Mouse (Mus musculus) MEL (cell line): ENCODE results near the gene Helz. TPM values are rescaled to one million over a fixed set of nuclear protein-coding genes. Genes with fewer than 3 reads are reported as not detected.

Experiments used
- DNase-seq: peaks from one replicate; pipeline ENCODE4 v3.0.0; 2011; ENCODE audit warnings: low read depth, low spot score
- H3K27ac ChIP-seq: 2 replicates; pipeline ENCODE4 v1.5.1; 2012; ENCODE audit warnings: low read depth, mild to moderate bottlenecking, control low read depth, low read length, moderate library complexity; ENCODE audit not compliant: control insufficient read depth
- H3K27me3 ChIP-seq, 2 experiments: fragments of 150-350 bp in 1 of 2; sonication (generic) in 1 of 2; 2 replicates each; pipeline ENCODE4 v1.6.1; 2012; ENCODE audit warnings: low read length in 2 of 2, mild to moderate bottlenecking in 2 of 2, improper control_type of control experiment in 1 of 2, moderate library complexity in 1 of 2; ENCODE audit not compliant: insufficient read depth in 2 of 2, control insufficient read depth in 1 of 2
- H3K36me3 ChIP-seq, 2 experiments: 2 replicates each; pipeline ENCODE4 v1.6.1; 2012 to 2014; ENCODE audit warnings: low read length in 2 of 2, improper control_type of control experiment in 1 of 2, inconsistent platforms in 1 of 2, mild to moderate bottlenecking in 1 of 2; ENCODE audit not compliant: insufficient read depth in 2 of 2, control insufficient read depth in 1 of 2
- H3K4me1 ChIP-seq, 2 experiments: fragments of 150-350 bp in 1 of 2; sonication (generic) in 1 of 2; 2 replicates each; pipeline ENCODE4 v1.6.1; 2012; ENCODE audit warnings: low read length in 2 of 2, improper control_type of control experiment in 1 of 2, mild to moderate bottlenecking in 1 of 2; ENCODE audit not compliant: insufficient read depth in 2 of 2, control insufficient read depth in 1 of 2
- H3K4me3 ChIP-seq, 2 experiments: fragments of 150-350 bp in 1 of 2; sonication (generic) in 1 of 2; 2 replicates each; pipeline ENCODE4 v1.5.1; 2012; ENCODE audit warnings: low read depth in 2 of 2, low read length in 2 of 2, mild to moderate bottlenecking in 2 of 2, moderate library complexity in 2 of 2, control low read depth in 1 of 2, improper control_type of control experiment in 1 of 2; ENCODE audit not compliant: control insufficient read depth in 1 of 2, insufficient read depth in 1 of 2
- H3K79me2 ChIP-seq: 2 replicates; pipeline ENCODE4 v1.6.1; 2012; ENCODE audit warnings: mild to moderate bottlenecking, low read length, moderate library complexity; ENCODE audit not compliant: control insufficient read depth, poor library complexity, insufficient read depth
- H3K9ac ChIP-seq: 2 replicates; pipeline ENCODE4 v1.6.1; 2012; ENCODE audit warnings: low read depth, mild to moderate bottlenecking, control low read depth, low read length, moderate library complexity; ENCODE audit not compliant: control insufficient read depth, poor library complexity, severe bottlenecking
- H3K9me3 ChIP-seq: fragments of 150-350 bp; sonication (generic); replicated peaks from 2 replicates; pipeline ENCODE4 v1.6.1; 2012; ENCODE audit warnings: mild to moderate bottlenecking, low read length, improper control_type of control experiment, moderate library complexity; ENCODE audit not compliant: insufficient read depth
- BHLHE40 ChIP-seq: IDR thresholded peaks from 2 replicates; pipeline ENCODE4 v1.6.1; 2012; ENCODE audit warnings: low read depth, mild to moderate bottlenecking, inconsistent platforms, low read length, improper control_type of control experiment, borderline replicate concordance
- CHD1 ChIP-seq: IDR thresholded peaks from 2 replicates; pipeline ENCODE4 v1.6.1; 2012; ENCODE audit warnings: low read depth, mild to moderate bottlenecking, inconsistent platforms, low read length, improper control_type of control experiment
- CHD2 ChIP-seq: IDR thresholded peaks from 2 replicates; pipeline ENCODE4 v1.6.1; 2011; ENCODE audit warnings: low read length, improper control_type of control experiment
- CTCF ChIP-seq, 3 experiments: IDR thresholded peaks in 2 of 3; conservative IDR thresholded peaks in 1 of 3; 2 replicates each; pipeline ENCODE4 v1.5.1; 2011 to 2012; ENCODE audit warnings: low read length in 3 of 3, low read depth in 2 of 3, mild to moderate bottlenecking in 2 of 3, improper control_type of control experiment in 1 of 3, inconsistent platforms in 1 of 3, mixed read lengths in 1 of 3, moderate library complexity in 1 of 3; ENCODE audit not compliant: control insufficient read depth in 1 of 3, insufficient read depth in 1 of 3, poor library complexity in 1 of 3, severe bottlenecking in 1 of 3
- E2F4 ChIP-seq: IDR thresholded peaks from 2 replicates; pipeline ENCODE4 v1.6.1; 2011; ENCODE audit warnings: low read depth, low read length, improper control_type of control experiment, borderline replicate concordance
- ELF1 ChIP-seq: IDR thresholded peaks from 2 replicates; pipeline ENCODE4 v1.6.1; 2014; ENCODE audit warnings: low read depth, mild to moderate bottlenecking, inconsistent platforms, low read length, improper control_type of control experiment, moderate library complexity
- EP300 ChIP-seq, 2 experiments: IDR thresholded peaks; 2 replicates each; pipeline ENCODE4 v1.6.1; 2011; ENCODE audit warnings: improper control_type of control experiment in 2 of 2, low read length in 2 of 2, low read depth in 1 of 2, mild to moderate bottlenecking in 1 of 2
- ETS1 ChIP-seq: IDR thresholded peaks from 2 replicates; pipeline ENCODE4 v1.6.1; 2012; ENCODE audit warnings: low read depth, mild to moderate bottlenecking, inconsistent platforms, low read length, improper control_type of control experiment, moderate library complexity
- GABPA ChIP-seq: IDR thresholded peaks from 2 replicates; pipeline ENCODE4 v1.6.1; 2012; ENCODE audit warnings: low read depth, mild to moderate bottlenecking, inconsistent platforms, low read length, improper control_type of control experiment, moderate library complexity
- GATA1 ChIP-seq: IDR thresholded peaks from 2 replicates; pipeline ENCODE4 v1.6.1; 2011; ENCODE audit warnings: low read depth, low read length, improper control_type of control experiment
- JUND ChIP-seq: IDR thresholded peaks from 2 replicates; pipeline ENCODE4 v1.6.1; 2011; ENCODE audit warnings: low read depth, mild to moderate bottlenecking, improper control_type of control experiment, low read length
- MAFK ChIP-seq: IDR thresholded peaks from 2 replicates; pipeline ENCODE4 v1.6.1; 2011; ENCODE audit warnings: low read depth, mild to moderate bottlenecking, low read length, improper control_type of control experiment, borderline replicate concordance
- MAX ChIP-seq: IDR thresholded peaks from 2 replicates; pipeline ENCODE4 v1.6.1; 2011; ENCODE audit warnings: low read length, improper control_type of control experiment
- MAZ ChIP-seq: IDR thresholded peaks from 2 replicates; pipeline ENCODE4 v1.6.1; 2012; ENCODE audit warnings: low read depth, mild to moderate bottlenecking, inconsistent platforms, low read length, improper control_type of control experiment
- MXI1 ChIP-seq: IDR thresholded peaks from 2 replicates; pipeline ENCODE4 v1.6.1; 2011; ENCODE audit warnings: mild to moderate bottlenecking, low read depth, low read length, improper control_type of control experiment
- MYC ChIP-seq: IDR thresholded peaks from 2 replicates; pipeline ENCODE4 v1.6.1; 2011; ENCODE audit warnings: low read depth, mild to moderate bottlenecking, low read length, improper control_type of control experiment, moderate library complexity
- NELFE ChIP-seq: IDR thresholded peaks from 2 replicates; pipeline ENCODE4 v1.6.1; 2011; ENCODE audit warnings: low read depth, low read length, improper control_type of control experiment
- POLR2A ChIP-seq, 2 experiments: IDR thresholded peaks; 2 replicates each; pipeline ENCODE4 v1.6.1; 2011 to 2012; ENCODE audit warnings: low read length in 2 of 2, mild to moderate bottlenecking in 2 of 2, control low read depth in 1 of 2, improper control_type of control experiment in 1 of 2, low read depth in 1 of 2, moderate library complexity in 1 of 2; ENCODE audit not compliant: control insufficient read depth in 1 of 2, insufficient read depth in 1 of 2, poor library complexity in 1 of 2
- POLR2AphosphoS5 ChIP-seq: IDR thresholded peaks from 2 replicates; pipeline ENCODE4 v1.6.1; 2012; ENCODE audit warnings: low read depth, borderline replicate concordance, mild to moderate bottlenecking, inconsistent platforms, low read length, moderate library complexity, mixed read lengths
- SIN3A ChIP-seq: IDR thresholded peaks from 2 replicates; pipeline ENCODE4 v1.6.1; 2012; ENCODE audit warnings: low read length, improper control_type of control experiment, inconsistent platforms
- TAL1 ChIP-seq: IDR thresholded peaks from 2 replicates; pipeline ENCODE4 v1.6.1; 2012; ENCODE audit warnings: mild to moderate bottlenecking, inconsistent platforms, low read length, moderate library complexity, mixed read lengths
- TBP ChIP-seq: IDR thresholded peaks from 2 replicates; pipeline ENCODE4 v1.8.0; 2011; ENCODE audit warnings: low read depth, low read length, improper control_type of control experiment
- USF1 ChIP-seq: IDR thresholded peaks from 2 replicates; pipeline ENCODE4 v1.6.1; 2014; ENCODE audit warnings: low read depth, mild to moderate bottlenecking, inconsistent platforms, low read length, improper control_type of control experiment, moderate library complexity
- USF2 ChIP-seq, 2 experiments: IDR thresholded peaks; 2 replicates each; pipeline ENCODE4 v1.6.1; 2011 to 2012; ENCODE audit warnings: improper control_type of control experiment in 2 of 2, low read length in 2 of 2, borderline replicate concordance in 1 of 2, inconsistent platforms in 1 of 2, low read depth in 1 of 2, mild to moderate bottlenecking in 1 of 2; ENCODE audit not compliant: insufficient read depth in 1 of 2
- ZC3H11A ChIP-seq: IDR thresholded peaks from 2 replicates; pipeline ENCODE4 v1.6.1; 2012; ENCODE audit warnings: low read depth, mild to moderate bottlenecking, inconsistent platforms, low read length, improper control_type of control experiment
- ZMIZ1 ChIP-seq: IDR thresholded peaks from 2 replicates; pipeline ENCODE4 v1.6.1; 2012; ENCODE audit warnings: low read depth, mild to moderate bottlenecking, inconsistent platforms, low read length, improper control_type of control experiment, moderate library complexity
- ZNF384 ChIP-seq: IDR thresholded peaks from 2 replicates; pipeline ENCODE4 v1.6.1; 2012; ENCODE audit warnings: low read depth, mild to moderate bottlenecking, inconsistent platforms, low read length, improper control_type of control experiment
- polyA plus RNA-seq, 2 experiments: library from polyadenylated mRNA; stranded (reverse) in 1 of 2; unstranded in 1 of 2; fragments of >175 nt in 1 of 2; fragments of >200 nt in 1 of 2; gene quantifications; 2 replicates each; pipeline versions ENCODE4 v1.2.1 to v1.2.4; 2012; ENCODE audit warnings: low replicate concordance in 2 of 2, low read depth in 1 of 2; ENCODE audit not compliant: insufficient read length in 2 of 2, insufficient read depth in 1 of 2, missing spikeins in 1 of 2
- total RNA-seq: library from RNA; depleted of rRNA; stranded (reverse); fragments of 300-350 nt; gene quantifications from 2 replicates; pipeline ENCODE4 v1.2.3, GENCODE M21; 2012

Gene Helz
- total and polyA plus RNA-seq, 3 experiments: 15.1 to 41.0 (median 39.9) TPM

GRCm38 (mm10) chr11:107509631-107510338, 37.9 kb upstream of the Helz start:
- no peak for TF ChIP-seq MAZ
- no peak; the same call in 1 of the 2 replicates for TF ChIP-seq ELF1
- TF ChIP-seq CHD2: peak; percentile 56; the same call in 1 of the 2 replicates
- no peak for TF ChIP-seq GABPA
- TF ChIP-seq CTCF (IDR thresholded peaks at IDR 0.05 in 2 of 3, conservative IDR thresholded peaks at IDR 0.05 in 1 of 3; ENCODE audit: control insufficient read depth in 1 of 3, insufficient read depth in 1 of 3, low read depth in 2 of 3, low read length in 3 of 3, poor library complexity in 1 of 3, severe bottlenecking in 1 of 3): peak; percentile 39 to 65 (median 53)
- peak; percentile 85; the same call in 1 of the 2 replicates for TF ChIP-seq BHLHE40
- H3K9me3 ChIP-seq: no peaks in the 10 kb centered on the region
- peaks cover 0 to 4% of the 10 kb centered on the region in 2 experiments; a peak in 2 of 4 replicates for H3K4me1 ChIP-seq
- H3K27ac ChIP-seq: no peak overlapping the region
- H3K9ac ChIP-seq: peak overlapping the region; percentile 12; the same call in 1 of the 2 replicates
- DNase-seq: peak; percentile 67
- H3K36me3 ChIP-seq: peaks cover 0 to 3% of the 10 kb centered on the region in 2 experiments; a peak in 2 of 4 replicates
- no peaks in the 10 kb centered on the region for H3K27me3 ChIP-seq
- H3K79me2 ChIP-seq: no peaks in the 10 kb centered on the region
- peak overlapping the region; percentile 10 to 49; a peak in 3 of 4 replicates for H3K4me3 ChIP-seq

GRCm38 (mm10) chr11:107510362-107511269, 37.1 kb upstream of the Helz start:
- H3K4me1 ChIP-seq: peaks cover 0 to 4% of the 10 kb centered on the region in 2 experiments; a peak in 2 of 4 replicates
- peak; percentile 90 for DNase-seq
- peak overlapping the region; percentile 62 for H3K9ac ChIP-seq
- peak overlapping the region; percentile 29 to 49 for H3K4me3 ChIP-seq
- no peaks in the 10 kb centered on the region for H3K79me2 ChIP-seq
- peak overlapping the region; percentile 70 for H3K27ac ChIP-seq
- peaks cover 0 to 3% of the 10 kb centered on the region in 2 experiments; a peak in 2 of 4 replicates for H3K36me3 ChIP-seq
- H3K9me3 ChIP-seq: no peaks in the 10 kb centered on the region
- no peaks in the 10 kb centered on the region for H3K27me3 ChIP-seq
- TF ChIP-seq MAX (peak; percentile 99), E2F4 (no peak), POLR2A (IDR thresholded peaks at IDR 0.05; ENCODE audit: control insufficient read depth in 1 of 2, insufficient read depth in 1 of 2, low read depth in 1 of 2, low read length in 2 of 2, poor library complexity in 1 of 2) (peak in 1 of 2 experiments; percentile 29; a peak in 1 of 4 replicates), CHD1 (no peak), USF2 (IDR thresholded peaks at IDR 0.05; ENCODE audit: borderline replicate concordance in 1 of 2, insufficient read depth in 1 of 2, low read depth in 1 of 2, low read length in 2 of 2) (0 out of 4 replicates have a peak, but pooled peaks of 1 of the 2 experiments have one; percentile 35), MAFK (no peak), GATA1 (peak; percentile 69), ELF1 (no peak), MXI1 (peak; percentile 97), ZNF384 (no peak), NELFE (no peak), POLR2AphosphoS5 (no peak), SIN3A (peak; percentile 69; the same call in 1 of the 2 replicates), ZC3H11A (no peak), TBP (peak; percentile 60), ETS1 (peak; percentile 22; the same call in 1 of the 2 replicates), JUND (no peak), MAZ (0 out of 2 replicates have a peak, but pooled peaks have one; percentile 69), TAL1 (no peak), BHLHE40 (0 out of 2 replicates have a peak, but pooled peaks have one; percentile 25), USF1 (peak; percentile 88), EP300 (IDR thresholded peaks at IDR 0.05; ENCODE audit: low read depth in 1 of 2, low read length in 2 of 2) (peak in 1 of 2 experiments; percentile 26; a peak in 1 of 4 replicates), MYC (peak; percentile 98), ZMIZ1 (no peak)
